Mouse (Mus musculus): ENCODE results near the gene Nebl.

The Nebl gene

DNA sequence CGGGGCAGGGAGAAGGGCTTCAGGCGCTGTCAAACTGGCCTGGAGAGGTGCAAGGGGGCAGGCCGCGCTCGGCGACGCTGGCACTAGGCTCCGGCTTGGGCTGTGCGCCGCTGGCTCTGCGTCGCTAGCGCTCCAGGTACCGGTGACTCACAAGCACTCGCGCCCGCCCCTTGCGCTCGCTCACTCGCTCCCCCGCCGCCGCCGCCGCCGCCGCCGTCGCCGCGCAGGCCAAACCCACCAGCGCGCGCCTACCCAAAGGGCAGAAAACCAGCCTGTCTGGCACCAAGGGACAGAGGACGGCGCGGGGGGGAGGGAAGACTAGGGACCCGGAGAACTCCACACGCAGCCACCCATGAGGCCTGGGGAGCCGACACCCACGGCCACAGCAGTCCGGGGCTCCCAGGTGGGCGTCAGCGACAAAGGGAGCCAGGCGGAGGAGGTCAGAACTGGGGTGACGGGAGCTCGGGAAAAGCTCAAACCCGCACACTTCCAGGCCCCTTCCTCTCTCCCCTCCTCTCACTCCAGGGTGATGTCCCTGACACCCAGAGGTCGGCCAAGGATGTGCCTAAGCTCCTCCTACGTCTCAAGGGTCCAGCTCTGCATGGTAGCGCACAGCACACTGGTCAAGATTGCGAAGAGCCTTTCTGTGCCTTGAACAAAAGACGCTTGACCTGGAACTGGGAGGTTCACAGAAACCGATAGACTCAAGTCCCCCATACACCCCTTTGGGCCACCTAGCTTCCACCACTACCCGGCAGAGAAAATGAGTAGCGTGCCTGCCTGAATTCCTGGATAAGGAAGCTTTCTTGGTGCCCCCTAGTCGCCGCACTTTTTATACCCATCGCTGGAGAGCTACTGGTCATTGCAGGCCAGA lies at the start of gene Nebl:
Gene Nebl, minus strand, starts transcription at position 508 of the 874 bp plus-strand sequence.
- peak; percentile 66 for DNase-seq

GRCm38 (mm10) chr2:17770246-17770825 lies 39.1 kb upstream of the Nebl start:
- DNase-seq: no peak

GRCm38 (mm10) chr2:17769242-17769755 lies 38.0 kb upstream of the Nebl start:
- DNase-seq: no peak

GRCm38 (mm10) chr2:17756271-17756670 lies 25.0 kb upstream of the Nebl start:
- DNase-seq: peak; percentile 26

DNA sequence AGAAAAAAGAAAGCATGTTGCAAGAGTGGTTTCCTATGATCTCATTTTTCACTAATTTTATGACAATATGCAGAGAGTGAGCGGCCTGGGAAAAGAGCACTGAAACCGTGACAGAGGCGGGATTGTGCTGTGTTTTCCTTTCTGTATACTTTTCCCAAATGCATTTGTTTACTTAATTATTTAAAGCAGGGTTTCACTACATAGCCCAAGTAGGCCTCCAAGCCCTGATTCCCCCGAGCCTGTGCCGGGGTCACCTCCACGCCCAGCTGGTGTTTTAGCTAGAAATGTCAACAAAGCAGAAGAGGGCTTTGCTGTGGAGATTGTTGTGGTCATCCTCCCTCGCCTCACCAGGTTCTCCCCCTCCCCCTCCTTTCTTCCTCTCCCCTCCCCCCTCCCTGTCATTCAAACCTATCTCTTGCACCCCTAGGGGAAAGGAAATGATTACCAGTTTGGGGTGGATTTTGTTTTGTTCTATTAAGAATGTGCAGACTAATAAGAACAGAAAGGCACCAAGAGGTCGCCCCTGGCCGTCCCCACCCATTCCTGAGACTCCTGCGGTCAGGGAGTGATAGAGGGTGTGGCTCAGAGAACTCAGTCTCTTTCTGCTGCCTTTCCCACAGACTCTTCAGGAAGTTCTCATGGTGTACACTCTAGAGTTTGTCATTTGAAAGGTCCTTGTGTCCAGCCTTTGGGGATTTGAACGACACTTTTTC lies 10.9 kb upstream of the Nebl start:
- no peak for DNase-seq

DNA sequence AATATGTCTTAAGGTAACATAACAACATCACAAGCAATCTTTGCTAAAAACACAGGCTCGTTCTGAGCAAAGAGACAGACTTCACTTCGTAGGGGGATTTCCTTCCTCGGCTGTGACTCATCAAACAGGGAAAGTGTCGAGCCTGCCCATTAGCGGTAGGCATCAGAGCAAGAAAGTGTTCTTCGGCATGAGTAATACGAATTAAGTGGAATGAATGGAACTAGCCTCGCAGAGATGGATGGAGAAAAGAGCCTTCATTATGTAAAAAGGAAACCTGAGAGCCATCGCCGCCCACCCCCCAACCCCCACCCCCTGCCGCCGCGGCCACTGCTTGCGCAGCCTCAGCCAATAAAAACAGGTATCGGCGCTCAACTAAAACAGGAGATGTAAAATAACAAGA lies 10.3 kb upstream of the Nebl start:
- DNase-seq: no peak

GRCm38 (mm10) chr2:17740454-17740853 lies 9.2 kb upstream of the Nebl start:
- no peak for DNase-seq

DNA sequence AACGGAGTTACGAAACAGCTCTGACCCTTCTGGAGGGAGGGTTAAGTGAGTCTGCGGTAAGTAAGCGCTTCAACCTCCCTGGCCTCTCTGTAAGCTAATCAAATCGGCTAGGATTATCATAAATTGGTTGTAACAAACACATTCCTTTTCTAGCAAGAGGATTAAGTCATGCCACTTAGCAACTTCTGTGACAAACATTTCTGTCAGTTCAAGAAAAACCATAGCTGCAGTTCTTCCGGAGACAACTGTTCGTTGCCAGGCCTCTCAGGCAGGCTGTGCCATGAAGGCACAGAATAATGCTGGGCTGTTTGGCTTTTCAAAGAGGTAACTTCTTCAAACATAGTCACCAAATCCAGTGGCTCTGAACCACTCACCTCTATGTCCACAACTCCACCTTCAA lies 946 bp upstream of the Nebl start:
- no peak for DNase-seq

- no peak for DNase-seq
Observed at GRCm38 (mm10) chr2:17731831-17732200, 552 bp upstream of the Nebl start.

DNA sequence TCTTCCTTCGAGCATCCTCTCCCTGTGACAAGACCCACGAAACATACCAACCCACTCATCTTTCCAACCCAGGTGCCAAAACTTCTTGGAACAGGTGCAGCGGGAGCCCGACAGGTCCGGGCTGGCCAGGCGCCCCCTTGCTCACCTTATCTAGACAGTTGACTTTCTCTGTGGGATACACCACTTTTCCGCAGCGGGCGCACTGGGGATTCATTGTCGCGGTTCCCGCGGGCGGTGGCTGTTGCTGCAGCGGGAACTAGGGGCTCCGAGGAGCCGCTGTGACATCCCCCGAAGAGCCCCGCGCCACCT lies 662 bp downstream of the Nebl start:
- peak; percentile 19 for DNase-seq

GRCm38 (mm10) chr2:17729770-17730647 lies 1.3 kb downstream of the Nebl start:
- peak; percentile 62 for DNase-seq

DNA sequence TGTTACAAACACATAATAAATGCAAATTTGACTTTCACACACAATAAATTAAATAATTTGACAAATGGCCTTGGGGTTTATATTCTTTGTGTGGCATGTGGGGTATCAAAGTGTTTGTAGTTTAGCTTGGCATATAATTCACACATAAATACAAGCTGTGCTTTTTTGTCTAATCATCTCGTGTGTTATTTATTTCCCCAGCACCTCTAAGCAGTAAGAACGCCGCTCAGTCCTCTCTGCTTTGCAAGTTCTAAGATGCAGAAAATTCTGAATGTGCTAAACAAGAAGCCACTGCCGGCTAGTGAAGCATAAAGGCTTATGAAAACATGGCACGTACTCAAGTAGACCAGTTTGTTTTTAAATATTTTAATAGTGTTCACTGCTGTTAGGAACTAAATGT lies 6.9 kb downstream of the Nebl start:
- DNase-seq: no peak

GRCm38 (mm10) chr2:17723268-17724019 lies 7.8 kb downstream of the Nebl start:
- DNase-seq: no peak

DNA sequence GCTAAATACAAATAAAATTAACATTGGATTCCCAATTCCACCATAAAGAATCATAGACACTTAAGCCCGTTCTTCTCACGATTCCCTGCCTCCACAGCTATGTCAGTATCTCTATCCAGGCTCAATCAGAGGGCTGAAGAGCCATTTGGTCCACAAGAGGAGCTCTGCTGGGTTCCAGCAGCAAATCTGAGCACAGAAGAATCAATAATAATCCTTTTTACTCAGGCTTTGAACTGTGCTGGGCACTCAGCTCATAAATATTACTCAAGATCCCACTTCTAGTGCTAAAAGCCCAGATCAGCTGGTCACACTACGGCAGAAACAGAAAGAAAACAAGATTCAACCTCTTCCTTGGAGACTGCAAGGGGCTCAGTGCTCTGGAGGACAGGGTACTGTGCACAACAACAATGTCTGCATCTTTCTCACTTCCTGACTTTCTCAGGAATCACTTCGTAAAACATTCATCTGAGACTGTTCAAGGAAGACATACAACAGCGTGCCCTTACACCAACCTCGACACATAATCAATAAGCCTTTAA lies 10.0 kb downstream of the Nebl start:
- no peak for DNase-seq

GRCm38 (mm10) chr2:17718281-17718680 lies 13.0 kb downstream of the Nebl start:
- no peak for DNase-seq

- DNase-seq: no peak
Observed at GRCm38 (mm10) chr2:17717200-17717599, 14.1 kb downstream of the Nebl start.

DNA sequence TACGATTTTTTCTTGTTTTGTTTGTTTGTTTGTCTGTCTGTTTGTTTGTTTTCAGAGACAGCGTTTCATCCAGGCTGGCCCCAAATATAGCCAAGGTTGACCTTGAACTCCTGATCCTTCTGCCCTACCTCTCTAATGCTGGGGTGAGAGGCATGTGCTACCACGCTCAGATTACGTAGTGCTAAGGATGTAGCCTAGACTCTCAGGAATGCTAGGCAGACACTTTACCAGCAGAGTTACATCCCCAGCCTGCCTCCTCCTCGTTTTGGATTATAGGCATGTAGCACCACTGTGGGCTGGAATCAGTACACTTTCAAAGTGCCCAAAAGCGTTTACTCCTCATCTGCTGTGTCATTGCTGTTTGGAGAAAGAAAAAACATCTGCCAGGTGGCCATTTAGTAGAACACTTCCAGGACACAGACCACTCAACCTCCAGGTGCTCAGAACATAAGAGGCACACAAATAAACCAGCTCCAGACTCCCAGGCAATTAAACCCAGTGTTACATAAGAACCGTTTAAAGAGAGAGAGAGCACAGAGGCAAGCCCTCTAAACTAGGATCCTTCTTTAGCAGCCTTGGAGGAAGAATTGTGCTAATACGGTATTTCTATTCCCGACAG lies 16.0 kb downstream of the Nebl start:
- DNase-seq: no peak

GRCm38 (mm10) chr2:17714661-17715060 lies 16.6 kb downstream of the Nebl start:
- DNase-seq: no peak

DNA sequence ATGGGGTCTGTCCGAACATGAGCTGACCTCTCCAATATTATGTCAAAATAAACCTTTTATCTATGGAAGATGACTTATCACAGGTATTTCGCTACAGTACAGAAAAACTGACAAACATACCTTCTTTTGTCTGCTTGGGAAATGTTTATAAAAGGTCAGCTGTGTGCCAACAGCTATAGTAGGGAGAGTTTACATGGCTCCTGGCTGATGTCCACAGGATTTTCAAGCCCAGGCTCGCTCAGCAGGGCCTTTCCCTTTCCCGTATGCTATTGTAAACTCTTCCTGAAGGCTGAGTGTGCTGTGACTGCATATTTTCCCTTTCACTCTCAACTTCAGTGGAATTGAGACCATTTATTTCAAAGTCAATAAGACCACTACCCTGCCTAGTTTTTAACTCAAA lies 17.1 kb downstream of the Nebl start:
- no peak for DNase-seq

- DNase-seq: no peak
Observed at GRCm38 (mm10) chr2:17711216-17711615, 20.0 kb downstream of the Nebl start.

DNA sequence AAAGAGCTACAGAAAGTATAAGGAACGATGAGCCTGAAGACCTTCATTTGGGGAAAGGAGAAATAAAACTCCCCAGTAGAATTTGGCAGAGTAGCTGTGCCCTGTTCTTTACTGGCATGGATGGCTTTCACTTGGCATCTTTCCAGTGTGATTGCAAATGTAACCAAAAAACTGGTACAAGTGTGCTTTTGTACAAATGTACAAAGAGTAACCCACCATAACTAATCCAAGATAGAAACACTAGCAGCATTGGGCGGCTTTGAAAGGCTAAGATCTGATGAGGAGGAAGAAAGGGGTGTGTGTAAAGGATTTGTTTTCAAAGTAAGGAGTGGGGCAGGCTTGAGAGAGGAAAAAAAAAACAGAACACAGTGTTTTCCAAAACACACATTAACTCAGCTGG lies 21.2 kb downstream of the Nebl start:
- DNase-seq: no peak
